Mouse (Mus musculus) heart, postnatal 0 days (tissue): ENCODE data around the gene Astn2.

Experiments
- CTCF ChIP-seq: IDR thresholded peaks from 2 replicates; pipeline ENCODE4 v1.5.1; 2016; ENCODE audit warnings: antibody characterized with exemption, control low read depth, low read depth
- EP300 ChIP-seq: IDR thresholded peaks from 2 replicates; pipeline ENCODE4 v1.6.1; 2016; ENCODE audit warnings: antibody characterized with exemption, low read depth

GRCm38 (mm10) chr4:65678495-65678894 is 725.9 kb downstream of the Astn2 start:
- TF ChIP-seq CTCF (no peak), EP300 (no peak)
